Mouse (Mus musculus): Measurements from ENCODE around the gene Idh3a. TPM values are rescaled to one million over a fixed set of nuclear protein-coding genes. Genes with fewer than 3 reads are reported as not detected.

Gene Idh3a
- total RNA-seq, 2 experiments from 2014 or later, result 416 to 493 TPM

DNA sequence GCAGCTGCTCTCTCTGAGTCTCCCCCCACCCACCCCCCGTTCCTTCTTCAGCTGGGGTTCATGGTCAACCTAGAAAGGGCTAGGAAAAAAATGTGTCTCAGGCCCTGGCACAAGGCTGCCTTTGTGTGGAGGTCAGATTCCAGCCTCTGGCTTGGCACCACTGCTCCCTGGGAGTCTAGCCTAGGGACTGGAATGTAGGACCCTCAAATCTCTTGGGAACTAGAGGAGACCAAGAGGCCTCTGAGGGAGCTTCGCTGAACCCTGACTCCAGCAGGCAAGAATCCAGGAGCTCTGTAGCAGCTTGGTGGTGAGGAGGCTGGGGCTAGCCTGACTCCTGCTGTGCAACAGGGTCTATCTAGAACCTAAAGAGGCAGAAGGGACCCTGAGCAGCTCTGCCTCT, 53.1 kb downstream of the Idh3a start:
- intact Hi-C loops (cut with DNase I; ENCODE audit: low total_unique reads), result no loop called here
- no peak for DNase-seq

DNA sequence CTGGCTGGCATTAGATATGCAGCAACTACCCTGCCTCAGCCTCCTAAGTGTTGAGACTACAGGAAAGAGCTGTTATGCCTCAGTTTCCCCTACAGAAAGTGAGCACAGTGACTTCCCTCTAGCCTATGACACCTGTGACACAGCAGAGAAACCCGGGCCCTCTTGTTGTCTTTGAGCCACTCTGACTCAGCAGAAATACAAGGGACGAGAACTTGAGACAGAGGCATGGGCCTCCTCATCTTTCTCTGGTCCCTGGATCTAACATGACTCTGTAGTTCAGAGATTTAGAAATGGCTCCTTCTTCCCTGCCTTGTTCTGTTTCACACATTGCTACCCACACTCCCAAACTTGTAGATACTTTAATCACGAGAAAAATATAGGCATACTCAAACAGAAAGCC, 55.4 kb downstream of the Idh3a start:
- intact Hi-C loops (cut with DNase I; ENCODE audit: low total_unique reads), result no loop called here

GRCm38 (mm10) chr9:54642149-54642548, 56.0 kb downstream of the Idh3a start:
- intact Hi-C loops (cut with DNase I; ENCODE audit: low total_unique reads), result no loop called here
- no peak for DNase-seq

More for the DNA sequence above, 55.4 kb downstream of the Idh3a start:
- no peak for DNase-seq

- intact Hi-C loops (cut with DNase I; ENCODE audit: low total_unique reads), result no loop called here
- DNase-seq, result no peak
Measured at GRCm38 (mm10) chr9:54642556-54642955, 56.4 kb downstream of the Idh3a start.

- no peak for DNase-seq
- intact Hi-C loops (cut with DNase I; ENCODE audit: low total_unique reads), result no loop called here
Measured at GRCm38 (mm10) chr9:54643179-54643578, 57.0 kb downstream of the Idh3a start.

DNA sequence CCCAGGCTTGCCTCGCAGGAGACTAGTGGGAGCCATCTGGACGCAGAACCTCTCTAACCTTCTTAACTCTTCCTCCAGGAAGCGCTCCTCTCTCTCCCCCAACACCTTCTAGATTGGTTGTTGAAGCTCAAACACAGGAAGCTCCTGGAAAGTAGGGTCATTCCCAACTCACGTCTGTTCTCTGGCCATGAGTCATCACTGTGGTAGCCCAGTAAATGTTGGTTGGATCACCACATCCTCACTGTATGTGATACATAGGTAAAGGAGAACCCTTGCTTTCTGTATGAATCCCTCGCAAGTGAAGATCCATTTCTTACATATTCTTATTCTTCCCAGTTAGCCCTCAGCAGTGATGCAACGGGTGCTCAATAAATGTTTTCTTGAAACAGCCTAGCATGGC, 59.4 kb downstream of the Idh3a start:
- intact Hi-C loops (cut with DNase I; ENCODE audit: low total_unique reads), result no loop called here
- DNase-seq, result no peak

DNA sequence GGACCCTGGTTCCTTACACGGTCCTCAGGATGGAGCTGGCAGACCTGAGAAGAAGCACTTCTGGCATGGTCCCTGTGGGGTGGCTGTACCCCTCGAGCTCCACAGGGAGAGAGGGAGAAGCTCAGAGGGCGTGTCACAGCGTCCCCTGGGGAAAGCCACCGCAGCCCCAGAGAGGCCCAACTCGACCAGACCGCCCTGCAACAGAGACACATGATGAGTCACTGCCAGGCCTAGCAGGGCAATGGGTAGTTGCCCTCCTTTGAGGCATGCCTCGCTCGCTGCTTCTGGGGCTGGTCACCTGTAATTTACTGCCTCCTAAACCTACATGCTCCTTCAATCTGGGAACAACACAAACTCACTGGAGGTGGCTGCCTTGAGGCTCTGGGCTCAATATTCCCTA, 60.1 kb downstream of the Idh3a start:
- no peak for DNase-seq
- intact Hi-C loops (cut with DNase I; ENCODE audit: low total_unique reads), result no loop called here

- no peak for DNase-seq
- intact Hi-C loops (cut with DNase I; ENCODE audit: low total_unique reads), result no loop called here
Measured at GRCm38 (mm10) chr9:54647456-54647855, 61.3 kb downstream of the Idh3a start.

GRCm38 (mm10) chr9:54649360-54649759, 63.2 kb downstream of the Idh3a start:
- no peak for DNase-seq
- intact Hi-C loops (cut with DNase I; ENCODE audit: low total_unique reads), result no loop called here

DNA sequence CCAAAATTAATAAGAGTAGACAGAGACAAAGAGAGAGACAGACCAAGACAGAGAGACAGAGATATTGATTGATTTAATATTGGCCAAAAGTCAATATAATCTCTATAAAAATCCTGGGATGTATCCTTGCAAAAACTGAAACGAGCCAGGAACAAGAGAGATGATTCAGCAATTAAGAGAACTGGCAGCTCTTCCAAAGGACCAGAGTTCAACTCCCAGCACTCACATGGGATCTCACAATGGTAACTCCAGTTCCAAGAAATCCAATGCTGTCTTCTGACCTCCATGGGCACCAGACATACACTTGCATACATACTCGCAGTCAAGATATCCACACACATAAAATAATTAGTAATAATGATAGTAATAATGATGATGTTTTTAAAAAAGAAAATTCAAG, 66.6 kb downstream of the Idh3a start:
- intact Hi-C loops (cut with DNase I; ENCODE audit: low total_unique reads), result no loop called here
- no peak for DNase-seq

Other genes starting within 250 kb of the Idh3a start
- gene Dmxl2, start 84.7 kb upstream of the Idh3a start, total RNA-seq (2021), result 1 to 10 TPM; 3.8 to 5.0 TPM
- gene Sh2d7, start 47.4 kb upstream of the Idh3a start, total RNA-seq (2021), result not detected
- gene Cib2, start 26.1 kb upstream of the Idh3a start, total RNA-seq (2021), result 10 to 100 TPM; 38.0 to 41.9 TPM
- gene Acsbg1, start 75.5 kb downstream of the Idh3a start, total RNA-seq (2021), result under 1 TPM; 0.27 to 0.45 TPM
- 10 to 100 TPM; 39.8 to 58.3 TPM for gene Dnaja4, start 112.5 kb downstream of the Idh3a start, total RNA-seq (2021)
- gene Wdr61, start 148.2 kb downstream of the Idh3a start, total RNA-seq (2021), result 10 to 100 TPM; 18.4 to 22.7 TPM
- gene Crabp1, start 178.4 kb downstream of the Idh3a start, total RNA-seq (2021), result 1 to 10 TPM; 1.4 to 1.7 TPM